Mouse (Mus musculus) CD4-positive helper T cell, adult 2 months (primary cell): ENCODE data around the gene Smarcad1.
"Not testable (repeated sequence)": the region's sequence is repeated elsewhere in the genome, so short reads cannot be mapped to it uniquely, and the experiment has no call there.

ENCODE experiments used
- DNase-seq: peaks from one replicate; pipeline ENCODE4 v3.0.0-alpha.2; 2012; ENCODE audit warnings: low read depth, missing footprints, low spot score

Smarcad1 gene

DNA sequence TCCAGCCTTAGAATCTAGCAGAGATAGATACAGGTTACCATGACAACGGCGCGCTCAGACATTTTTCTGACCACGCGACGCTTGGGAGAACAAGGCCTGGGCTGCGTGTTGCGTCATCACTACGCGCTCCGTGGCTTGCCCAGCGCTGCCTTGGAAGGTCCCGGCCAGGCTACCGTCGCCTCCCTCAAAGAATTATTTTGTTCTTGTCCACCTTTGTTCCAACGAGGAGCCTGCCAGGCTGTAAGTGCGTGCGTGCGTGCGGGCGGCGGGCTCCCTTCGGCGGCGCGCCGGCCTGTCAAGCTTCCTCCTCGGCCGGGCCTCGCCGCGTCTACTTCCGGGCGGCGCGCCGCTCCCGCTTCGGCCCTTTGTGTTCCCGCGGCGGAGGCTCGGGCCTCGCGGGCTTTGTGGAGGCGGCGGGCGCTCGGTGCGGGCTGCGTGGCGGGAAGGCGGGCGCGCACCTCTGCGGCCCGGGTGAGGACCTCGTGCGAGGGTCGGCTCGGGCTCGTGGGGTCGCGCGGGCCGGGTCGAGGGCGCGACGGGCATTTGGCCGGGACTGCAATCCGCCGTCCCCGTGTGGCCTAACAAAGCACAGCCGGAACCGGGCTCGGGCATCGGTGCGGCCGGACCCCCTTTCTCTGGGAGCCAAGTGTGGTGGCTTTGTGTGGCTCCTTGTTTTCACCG lies at the start of gene Smarcad1:
Gene Smarcad1, plus strand, starts transcription at position 93 of the 681 bp plus-strand sequence.
- DNase-seq = peak; percentile 92

DNA sequence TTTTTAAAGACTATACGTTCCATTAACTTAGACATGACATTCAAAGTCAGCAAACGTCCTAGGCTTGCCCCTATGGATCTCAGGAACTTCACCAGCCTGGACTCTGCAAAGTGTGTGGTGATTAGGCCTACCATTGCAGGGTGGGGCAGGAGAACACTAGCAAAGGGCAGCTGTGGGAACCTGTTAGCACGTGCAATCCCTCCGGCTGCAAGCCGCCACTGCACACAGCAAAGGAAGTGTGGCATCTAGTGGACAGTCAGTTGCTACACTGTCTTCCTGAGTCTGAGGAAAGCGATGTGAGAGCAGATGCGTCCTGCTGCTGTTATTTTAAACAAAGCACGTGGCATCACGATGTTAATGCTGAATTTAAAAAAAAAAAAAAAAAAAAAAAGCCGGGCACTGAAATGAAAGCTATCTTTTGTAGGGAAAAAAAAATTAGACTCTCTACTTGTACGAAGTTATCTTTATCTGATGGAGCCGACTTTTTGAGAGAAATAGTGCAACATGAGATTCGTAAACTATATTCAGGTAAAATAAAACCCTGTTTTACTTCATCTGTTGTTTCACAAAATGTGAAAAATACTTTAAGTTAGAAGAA lies 45.5 kb upstream of the Smarcad1 start:
- DNase-seq = no peak

DNA sequence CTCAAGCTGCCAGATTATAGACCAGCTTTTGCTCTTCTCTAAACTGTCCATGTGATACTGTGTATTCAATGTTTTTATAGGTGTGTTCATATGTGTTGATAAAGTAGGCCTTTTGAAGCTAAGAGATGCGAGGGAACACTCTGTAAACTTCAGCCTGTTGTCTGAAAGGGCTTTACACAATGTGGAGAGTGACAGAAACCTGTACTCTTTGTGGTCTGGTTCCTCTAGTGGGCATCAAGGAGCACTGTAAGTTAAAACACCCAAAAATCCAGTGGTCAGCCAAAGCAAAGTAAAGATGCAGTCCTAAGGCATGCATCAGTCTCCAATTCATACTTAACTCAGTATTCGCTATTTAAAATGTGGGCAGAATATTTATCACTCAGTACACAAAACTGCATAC lies 44.6 kb upstream of the Smarcad1 start:
- no peak for DNase-seq

DNA sequence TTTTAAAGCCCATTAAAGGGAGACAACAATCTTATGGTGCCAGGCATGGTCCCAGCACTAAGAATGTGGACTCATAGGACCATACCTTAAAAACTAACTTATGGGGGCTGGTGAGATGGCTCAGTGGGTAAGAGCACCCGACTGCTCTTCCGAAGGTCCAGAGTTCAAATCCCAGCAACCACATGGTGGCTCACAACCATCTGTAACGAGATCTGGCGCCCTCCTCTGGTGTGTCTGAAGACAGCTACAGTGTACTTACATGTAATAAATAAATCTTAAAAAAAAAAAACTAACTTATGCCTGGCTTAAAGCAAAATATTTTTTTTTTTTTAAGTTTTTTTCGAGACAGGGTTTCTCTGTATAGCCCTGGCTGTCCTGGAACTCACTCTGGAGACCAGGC lies 41.6 kb upstream of the Smarcad1 start:
- not testable (repeated sequence) for DNase-seq

DNA sequence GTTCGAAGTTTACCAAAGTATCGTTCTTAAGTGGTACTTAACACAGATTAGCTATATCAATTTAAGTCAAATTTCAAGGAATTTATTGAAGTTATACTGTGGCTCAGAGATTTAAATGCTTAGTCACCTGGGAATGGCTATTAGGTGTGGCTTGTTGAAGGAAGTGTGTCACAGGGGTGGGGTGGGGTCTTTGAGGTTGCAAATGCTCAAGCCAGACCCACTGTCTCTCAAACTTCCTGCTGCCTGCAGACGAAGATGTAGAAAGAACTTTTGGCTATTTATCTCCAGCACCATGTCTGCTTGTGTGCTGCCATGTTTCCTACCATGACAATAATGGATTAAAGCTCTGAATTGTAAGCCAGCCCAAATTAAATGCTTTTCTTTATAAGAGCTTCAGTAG lies 40.2 kb upstream of the Smarcad1 start:
- DNase-seq = no peak

DNA sequence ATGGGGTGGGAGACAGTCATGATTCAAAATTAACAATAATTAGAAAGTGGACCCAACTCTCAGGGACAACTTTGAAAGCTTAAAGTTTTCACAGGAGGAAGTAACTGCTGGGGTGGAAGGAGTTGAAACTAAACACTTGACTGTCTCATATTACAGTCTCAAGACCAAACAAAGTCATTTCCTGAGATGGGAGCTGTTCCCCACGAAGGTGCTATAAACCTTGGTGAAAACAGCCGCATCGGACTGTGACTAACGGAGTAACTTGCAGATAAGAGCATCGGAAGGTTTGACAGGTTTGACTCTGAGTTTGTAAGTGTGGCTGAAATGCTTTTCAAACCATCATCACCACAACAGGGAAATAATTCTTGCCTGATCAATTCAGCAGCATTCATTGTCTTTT lies 33.5 kb upstream of the Smarcad1 start:
- DNase-seq = no peak

DNA sequence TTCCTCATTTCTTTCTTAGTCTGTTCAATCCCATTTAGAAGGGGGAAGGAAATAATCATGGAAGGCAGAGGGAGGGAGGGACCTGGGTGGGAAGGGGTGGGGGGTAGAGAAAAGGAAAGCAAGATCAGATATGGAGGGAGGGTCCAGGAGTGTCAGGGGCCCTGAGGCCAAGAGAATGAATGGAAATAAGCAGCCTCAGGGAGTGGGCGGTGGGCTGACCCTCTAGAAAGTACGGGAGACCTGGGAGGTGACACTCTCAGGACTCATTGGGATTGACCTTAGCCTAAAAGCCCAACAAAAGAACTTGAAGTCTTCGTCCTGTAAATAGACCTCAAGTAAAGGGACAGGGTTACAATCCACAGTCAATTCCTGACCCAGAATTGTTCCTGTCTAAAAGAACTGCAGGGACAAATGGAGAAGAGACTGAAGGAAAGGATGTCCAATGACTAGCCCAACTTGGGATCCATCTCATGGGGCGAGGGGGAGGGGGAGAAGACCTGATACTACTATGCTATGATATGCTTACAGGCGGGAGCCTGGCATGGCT lies 30.9 kb upstream of the Smarcad1 start:
- no peak for DNase-seq

DNA sequence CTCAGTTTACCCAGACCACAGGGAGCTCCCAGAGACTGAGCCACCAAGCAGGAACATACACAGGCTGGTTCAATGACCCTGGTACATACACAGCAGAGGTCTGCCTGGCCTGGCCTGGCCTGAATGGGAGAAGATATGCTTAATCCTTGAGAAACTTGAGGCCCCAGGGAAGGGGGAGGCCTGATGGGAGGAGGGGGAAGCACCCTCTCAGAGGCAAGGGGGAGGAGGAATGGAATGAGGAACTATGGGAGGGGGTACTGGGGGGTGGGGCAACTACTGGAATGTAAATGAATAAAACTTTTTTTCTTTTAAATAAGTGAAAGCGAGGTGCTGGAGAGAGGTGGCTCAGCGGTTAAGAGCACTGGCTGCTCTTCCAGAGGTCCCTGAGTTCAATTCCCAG lies 30.2 kb upstream of the Smarcad1 start:
- no peak for DNase-seq

DNA sequence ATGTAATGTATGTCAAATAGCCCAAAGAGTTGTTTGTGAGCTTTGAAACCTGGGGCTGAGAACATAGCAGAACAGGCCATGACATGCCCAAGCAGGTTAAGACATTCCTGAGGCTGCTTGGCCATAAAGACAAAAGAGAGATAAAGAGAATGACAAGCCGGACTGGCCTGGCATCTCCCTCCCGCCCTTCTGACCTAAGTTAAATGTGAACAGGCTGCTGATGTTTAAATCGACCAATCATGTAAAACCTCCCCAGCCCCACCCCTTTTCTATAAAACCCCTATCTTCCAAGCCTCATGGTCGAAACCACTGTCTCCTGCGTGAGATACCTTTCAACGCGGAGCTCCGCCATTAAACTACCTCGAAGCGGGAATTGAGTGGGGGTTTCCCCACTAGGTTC lies 24.8 kb upstream of the Smarcad1 start:
- DNase-seq = no peak

DNA sequence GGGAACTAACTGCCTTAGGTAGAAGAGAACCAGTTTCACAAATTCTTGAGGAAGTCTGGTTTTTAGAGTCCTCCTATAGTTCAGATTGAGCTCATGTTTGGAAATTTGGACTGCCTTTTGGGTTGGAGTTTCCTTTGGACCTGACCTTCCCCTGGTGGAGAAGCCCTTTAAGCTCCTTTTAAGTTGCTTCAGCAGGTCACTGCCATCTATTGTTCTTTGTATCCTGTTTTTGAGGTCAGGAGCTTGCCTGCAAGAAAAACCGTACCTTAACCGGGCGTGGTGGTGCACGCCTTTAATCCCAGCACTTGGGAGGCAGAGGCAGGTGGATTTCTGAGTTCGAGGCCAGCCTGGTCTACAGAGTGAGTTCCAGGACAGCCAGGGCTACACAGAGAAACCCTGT lies 23.4 kb upstream of the Smarcad1 start:
- not testable (repeated sequence) for DNase-seq

DNA sequence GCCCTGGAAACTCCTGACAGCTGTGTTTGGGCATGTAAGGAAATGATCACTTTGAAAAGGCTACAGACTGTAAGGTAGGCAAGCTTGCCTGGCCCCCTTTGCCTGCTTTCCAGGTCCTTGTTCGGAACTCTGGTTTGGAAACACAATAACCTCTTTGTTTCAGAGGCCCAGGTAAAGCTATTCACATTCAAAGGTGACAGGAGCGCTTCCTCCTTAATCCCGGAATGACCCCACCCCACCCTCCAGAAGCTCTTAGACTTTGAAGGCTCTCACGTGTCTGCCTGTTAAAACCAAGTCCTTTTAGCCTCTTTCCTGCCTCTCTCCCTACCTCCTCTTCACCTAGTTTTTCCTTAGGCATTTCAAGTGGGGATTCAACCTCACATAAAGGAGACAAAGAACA lies 20.5 kb upstream of the Smarcad1 start:
- no peak for DNase-seq

DNA sequence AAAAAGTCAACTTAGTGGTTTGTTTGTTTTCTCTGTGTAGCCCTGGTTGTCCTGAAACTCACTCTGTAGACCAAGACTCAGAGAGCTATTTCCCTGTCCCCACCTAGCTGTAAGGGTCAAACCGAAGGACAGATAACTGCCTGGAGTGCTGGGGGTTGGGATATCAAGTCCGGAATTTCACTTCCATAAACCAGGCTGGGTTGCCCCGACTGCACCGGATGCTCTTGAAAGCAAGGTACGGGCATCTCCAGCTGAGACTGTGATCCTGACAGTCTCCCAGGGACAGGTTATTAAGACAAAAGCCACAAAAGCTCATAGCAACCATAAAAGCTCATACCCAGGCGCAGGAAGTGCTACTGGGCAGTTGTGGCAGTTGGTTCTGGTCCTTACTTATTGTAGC lies 19.3 kb upstream of the Smarcad1 start:
- no peak for DNase-seq

DNA sequence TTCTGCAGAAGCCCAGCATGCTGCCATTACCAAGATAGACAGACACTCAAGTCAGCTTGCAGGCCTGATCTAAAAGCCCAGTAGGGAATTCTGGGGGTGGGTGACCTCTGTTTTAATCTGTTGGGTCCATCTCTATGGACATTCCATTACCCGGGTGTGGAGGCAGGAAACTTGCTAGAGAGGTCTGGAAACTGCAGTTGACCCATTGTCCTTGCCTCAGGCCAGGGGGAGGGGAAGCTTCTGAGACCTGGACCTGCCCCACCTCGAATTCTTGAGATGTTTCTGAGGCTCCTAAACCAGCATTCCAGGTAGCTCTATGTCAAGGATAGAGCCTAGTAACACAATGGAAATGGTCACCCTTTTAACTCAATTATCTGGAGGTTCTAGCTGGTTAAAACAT lies 17.7 kb upstream of the Smarcad1 start:
- no peak for DNase-seq

DNA sequence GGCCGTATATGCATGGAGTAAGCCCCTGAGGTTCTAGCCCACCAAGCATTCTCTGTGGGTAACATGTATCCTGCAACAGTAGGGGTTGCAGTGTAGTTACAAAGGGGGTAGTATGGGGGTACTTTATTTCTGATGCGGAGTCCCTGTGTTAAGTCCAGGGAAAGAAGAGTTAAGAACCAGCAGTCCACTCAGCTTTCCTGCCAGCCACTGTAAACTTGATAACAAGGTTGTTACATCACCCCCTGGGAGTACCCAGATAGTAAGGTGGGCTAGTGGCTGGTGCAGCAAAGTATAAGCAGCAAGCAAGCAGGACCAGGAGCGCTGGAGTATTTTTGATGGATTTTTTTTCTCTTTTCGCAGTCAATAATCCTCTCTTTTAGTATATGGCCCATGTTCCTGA lies 17.3 kb upstream of the Smarcad1 start:
- no peak for DNase-seq

DNA sequence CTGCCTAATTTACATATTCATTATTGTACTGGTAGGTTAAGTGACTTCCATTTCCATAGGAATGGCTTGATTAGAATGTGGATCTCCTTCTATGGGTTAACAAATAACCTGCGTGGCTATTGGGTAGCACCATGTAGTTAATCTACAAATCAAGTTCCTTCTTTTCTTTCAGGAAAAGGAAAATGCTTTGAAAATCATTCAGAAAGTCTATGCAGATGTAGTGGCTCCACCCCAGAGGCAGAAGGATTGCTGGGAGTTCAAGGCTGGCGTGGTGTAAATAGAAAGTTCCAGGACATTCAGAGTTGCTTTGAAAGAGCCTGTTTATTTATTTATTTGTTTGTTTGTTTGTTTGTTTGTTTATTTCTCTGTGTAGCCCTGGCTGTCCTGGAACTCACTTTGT lies 7.7 kb upstream of the Smarcad1 start:
- DNase-seq = no peak

DNA sequence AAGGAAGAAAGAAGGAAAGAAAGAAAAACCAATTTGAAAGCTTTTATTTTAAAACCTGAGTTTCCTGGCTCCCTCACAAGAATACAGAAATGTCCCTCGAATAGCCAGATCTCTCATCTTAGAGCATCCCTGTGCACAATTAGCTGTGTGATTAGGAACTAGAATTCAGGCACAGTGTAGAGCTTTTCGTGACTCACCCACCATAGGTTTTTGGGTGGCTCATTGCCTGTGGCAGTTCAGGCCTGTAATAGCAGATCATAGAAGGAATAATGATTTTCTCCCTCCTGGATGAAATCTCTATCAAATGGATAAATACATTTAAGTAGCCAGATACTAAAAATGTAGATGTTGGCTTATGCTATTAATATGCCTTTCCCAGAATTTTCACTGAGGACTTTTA lies 6.9 kb upstream of the Smarcad1 start:
- DNase-seq = no peak

DNA sequence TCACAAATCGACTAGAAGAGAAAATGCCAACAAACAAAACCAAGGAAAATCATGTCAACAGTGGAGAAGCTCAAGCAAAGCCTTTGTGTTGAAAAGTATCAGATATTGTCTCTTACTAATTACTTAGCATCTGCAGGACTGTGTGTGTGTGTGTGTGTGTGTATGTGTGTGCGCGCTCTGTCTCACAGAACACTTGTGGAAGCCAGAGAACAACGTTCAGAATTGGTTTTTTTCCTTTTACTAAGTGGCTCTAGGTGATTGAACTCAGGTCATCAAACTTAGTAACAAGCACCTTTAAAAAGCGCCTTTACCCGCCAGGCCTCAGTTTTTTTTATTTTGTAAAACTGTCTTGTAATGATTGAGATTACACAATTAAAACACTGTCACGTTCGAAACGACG lies 451 bp upstream of the Smarcad1 start:
- no peak for DNase-seq

DNA sequence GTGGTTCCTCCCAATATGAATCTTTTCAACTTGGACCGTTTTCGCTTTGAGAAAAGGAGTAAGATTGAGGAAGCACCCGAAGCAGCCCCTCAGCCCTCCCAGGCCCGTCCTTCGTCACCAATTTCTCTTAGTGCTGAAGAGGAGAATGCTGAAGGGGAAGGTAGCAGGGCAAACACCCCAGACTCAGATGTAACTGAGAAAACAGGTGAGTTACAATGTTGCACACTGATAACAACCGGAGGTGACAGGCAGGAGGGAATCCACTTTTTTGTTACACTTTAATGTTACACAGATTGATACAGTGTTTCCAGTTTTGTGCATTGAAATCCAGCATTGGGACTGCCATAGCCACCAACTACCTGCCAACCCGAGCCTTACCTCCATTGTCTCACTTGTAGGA lies 858 bp downstream of the Smarcad1 start:
- DNase-seq = no peak

DNA sequence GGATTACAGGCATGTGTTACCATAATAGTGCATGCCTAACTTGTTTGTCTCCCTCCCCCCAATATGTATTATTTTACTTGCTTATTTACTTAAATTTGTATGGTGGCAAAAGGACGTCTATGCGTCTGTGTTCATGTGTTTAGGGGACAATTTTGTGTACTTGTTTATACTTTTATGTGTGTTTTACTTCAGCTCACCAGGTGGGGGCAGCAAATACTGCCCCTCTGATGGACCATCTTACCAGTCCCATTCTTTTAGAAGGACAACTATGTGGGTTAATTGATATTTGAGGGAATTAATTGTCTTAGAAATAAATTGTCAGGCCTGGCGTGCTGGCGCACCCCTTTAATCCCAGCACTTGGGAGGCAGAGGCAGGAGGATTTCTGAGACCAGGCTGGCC lies 6.7 kb downstream of the Smarcad1 start:
- DNase-seq = peak; percentile 35

DNA sequence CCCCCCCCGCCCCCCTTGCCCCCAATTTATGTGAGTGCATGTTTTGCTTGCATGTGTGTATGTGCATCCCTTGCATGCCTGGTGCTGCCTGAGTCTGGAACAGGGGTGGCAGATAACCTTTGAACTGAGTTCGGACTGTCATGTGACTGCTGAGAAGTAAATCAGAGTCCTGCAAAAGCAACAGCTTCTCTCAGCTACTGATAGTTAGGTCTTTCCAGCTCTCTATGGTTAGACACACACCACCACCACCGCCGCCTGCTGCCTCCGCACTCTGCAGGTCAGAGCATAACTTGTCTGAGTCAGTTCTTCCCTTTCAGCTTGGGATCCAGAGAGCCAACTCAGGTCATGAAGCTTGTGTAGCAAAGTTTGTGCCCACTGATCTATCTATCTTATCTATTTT lies 14.2 kb downstream of the Smarcad1 start:
- no peak for DNase-seq

DNA sequence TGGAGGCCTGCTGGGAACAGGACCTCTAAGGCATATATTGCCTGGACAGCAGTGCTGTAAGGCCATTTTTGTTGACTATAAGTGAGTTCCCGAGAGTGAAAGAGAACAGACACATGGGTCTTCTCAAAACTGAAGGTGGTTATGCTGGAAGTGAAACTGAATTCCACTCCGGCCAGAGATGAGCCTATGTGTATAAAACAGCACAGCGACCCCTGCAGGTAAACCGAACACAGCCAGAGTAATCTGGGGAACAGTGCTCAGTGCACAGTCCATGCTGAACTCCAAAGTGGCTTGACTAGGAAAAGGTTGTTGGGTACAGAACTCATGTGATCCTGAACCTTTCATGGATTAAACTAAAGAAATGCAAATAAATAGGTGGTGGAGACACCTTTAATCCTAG lies 14.8 kb downstream of the Smarcad1 start:
- not testable (repeated sequence) for DNase-seq

DNA sequence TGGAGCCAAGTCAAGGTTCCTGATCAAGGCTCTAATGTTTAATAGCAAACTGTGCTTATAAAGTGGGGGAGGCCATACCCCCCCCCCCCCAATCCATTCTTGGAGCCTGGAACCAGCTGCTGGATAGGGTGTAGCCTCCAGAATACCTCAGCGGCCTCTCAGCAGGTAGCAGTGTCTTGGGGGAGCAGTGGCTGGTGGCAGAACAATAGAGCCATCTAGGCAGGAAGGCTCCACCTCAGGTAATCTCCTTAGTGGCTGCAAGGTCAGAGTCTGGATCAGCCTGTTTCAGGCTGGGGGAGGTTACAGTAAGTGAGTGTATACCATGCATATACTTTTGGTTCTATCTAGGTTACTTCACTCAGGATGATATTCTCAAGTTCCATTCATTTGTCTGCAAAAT lies 18.7 kb downstream of the Smarcad1 start:
- DNase-seq = no peak

DNA sequence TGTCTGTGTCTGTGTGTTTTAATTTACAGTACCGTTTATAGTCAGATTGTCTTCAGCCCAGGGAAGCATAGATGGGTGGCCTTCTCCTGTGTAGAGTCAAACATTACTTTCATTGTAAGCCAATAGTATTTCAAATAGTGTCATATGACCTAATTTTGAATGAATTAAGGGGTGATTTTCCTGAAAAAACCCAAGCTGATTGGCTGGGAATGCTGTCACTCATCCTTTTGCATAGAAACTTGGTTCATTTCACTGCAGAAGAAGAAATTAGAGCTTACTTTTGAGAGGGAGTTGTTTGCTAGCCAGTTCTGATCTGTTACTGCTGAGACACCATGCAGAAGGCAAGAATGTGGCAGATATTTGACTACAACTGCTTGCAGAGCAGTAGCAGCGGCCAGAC lies 32.8 kb downstream of the Smarcad1 start:
- DNase-seq = no peak

DNA sequence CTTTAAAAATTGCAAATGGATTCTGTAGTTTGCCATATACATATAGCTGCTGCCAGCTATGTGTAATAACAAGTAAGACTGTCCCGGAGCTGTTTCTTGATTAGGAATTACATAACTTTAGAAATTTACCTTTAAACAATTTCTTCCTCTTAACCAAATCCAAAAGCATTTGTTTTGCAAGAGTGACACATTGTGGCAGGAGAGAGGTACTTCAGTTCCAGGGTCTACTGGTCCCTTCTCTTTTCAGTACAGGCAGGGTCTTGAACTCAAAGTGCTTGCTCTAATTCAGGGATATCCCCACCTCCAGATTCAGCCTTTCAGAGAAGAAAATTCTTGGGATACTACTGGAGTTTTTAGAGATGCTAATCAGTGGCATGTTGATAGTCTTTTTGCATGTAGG lies 36.8 kb downstream of the Smarcad1 start:
- DNase-seq = peak; percentile 9
